Mouse (Mus musculus) right cerebral cortex, adult 2 months (tissue): ENCODE results near the gene Mgat5.

Source experiments
- DNase-seq, 2 experiments: peaks; one replicate each; pipeline ENCODE4 v3.0.0; 2021 to 2022; ENCODE audit warnings: low spot score in 2 of 2

The Mgat5 gene

GRCm38 (mm10) chr1:127259669-127260068, 54.9 kb downstream of the Mgat5 start:
- no peak for DNase-seq

- DNase-seq: no peak
Observed at GRCm38 (mm10) chr1:127260969-127261368, 56.2 kb downstream of the Mgat5 start.

GRCm38 (mm10) chr1:127262170-127262837, 57.5 kb downstream of the Mgat5 start:
- DNase-seq: no peak

- DNase-seq: no peak
Observed at GRCm38 (mm10) chr1:127267985-127268384, 63.2 kb downstream of the Mgat5 start.

- no peak for DNase-seq
Observed at GRCm38 (mm10) chr1:127269343-127269742, 64.5 kb downstream of the Mgat5 start.

GRCm38 (mm10) chr1:127270273-127271020, 65.6 kb downstream of the Mgat5 start:
- DNase-seq: peak in 1 of 2 experiments; percentile 29

GRCm38 (mm10) chr1:127271156-127271555, 66.3 kb downstream of the Mgat5 start:
- no peak for DNase-seq

- DNase-seq: no peak
Observed at GRCm38 (mm10) chr1:127273363-127273762, 68.5 kb downstream of the Mgat5 start.

GRCm38 (mm10) chr1:127275572-127276324, 70.9 kb downstream of the Mgat5 start:
- no peak for DNase-seq

GRCm38 (mm10) chr1:127278067-127278466, 73.3 kb downstream of the Mgat5 start:
- DNase-seq: no peak

GRCm38 (mm10) chr1:127280256-127280655, 75.4 kb downstream of the Mgat5 start:
- peak in 1 of 2 experiments; percentile 26 for DNase-seq

- no peak for DNase-seq
Observed at GRCm38 (mm10) chr1:127284975-127285374, 80.2 kb downstream of the Mgat5 start.

- DNase-seq: no peak
Observed at GRCm38 (mm10) chr1:127287505-127287904, 82.7 kb downstream of the Mgat5 start.

GRCm38 (mm10) chr1:127290879-127291278, 86.1 kb downstream of the Mgat5 start:
- DNase-seq: no peak

GRCm38 (mm10) chr1:127291721-127292120, 86.9 kb downstream of the Mgat5 start:
- DNase-seq: no peak

- DNase-seq: peak; percentile 28 to 39
Observed at GRCm38 (mm10) chr1:127293286-127293685, 88.5 kb downstream of the Mgat5 start.

GRCm38 (mm10) chr1:127296815-127297214, 92.0 kb downstream of the Mgat5 start:
- DNase-seq: no peak

- DNase-seq: no peak
Observed at GRCm38 (mm10) chr1:127299774-127300173, 95.0 kb downstream of the Mgat5 start.

GRCm38 (mm10) chr1:127301038-127301437, 96.2 kb downstream of the Mgat5 start:
- no peak for DNase-seq

GRCm38 (mm10) chr1:127302620-127303019, 97.8 kb downstream of the Mgat5 start:
- no peak for DNase-seq

GRCm38 (mm10) chr1:127303791-127304190, 99.0 kb downstream of the Mgat5 start:
- DNase-seq: no peak

- no peak for DNase-seq
Observed at GRCm38 (mm10) chr1:127304281-127304680, 99.5 kb downstream of the Mgat5 start.
